Mouse (Mus musculus) MEL (cell line): ENCODE results near the gene Gm7075. TPM values are rescaled to one million over a fixed set of nuclear protein-coding genes. Genes with fewer than 3 reads are reported as not detected.

Experiments
- DNase-seq: peaks from one replicate; pipeline ENCODE4 v3.0.0; 2011; ENCODE audit warnings: low read depth, low spot score
- H3K27ac ChIP-seq: 2 replicates; pipeline ENCODE4 v1.5.1; 2012; ENCODE audit warnings: low read depth, mild to moderate bottlenecking, control low read depth, low read length, moderate library complexity; ENCODE audit not compliant: control insufficient read depth
- H3K27me3 ChIP-seq, 2 experiments: fragments of 150-350 bp in 1 of 2; sonication (generic) in 1 of 2; 2 replicates each; pipeline ENCODE4 v1.6.1; 2012; ENCODE audit warnings: low read length in 2 of 2, mild to moderate bottlenecking in 2 of 2, improper control_type of control experiment in 1 of 2, moderate library complexity in 1 of 2; ENCODE audit not compliant: insufficient read depth in 2 of 2, control insufficient read depth in 1 of 2
- H3K36me3 ChIP-seq, 2 experiments: 2 replicates each; pipeline ENCODE4 v1.6.1; 2012 to 2014; ENCODE audit warnings: low read length in 2 of 2, improper control_type of control experiment in 1 of 2, inconsistent platforms in 1 of 2, mild to moderate bottlenecking in 1 of 2; ENCODE audit not compliant: insufficient read depth in 2 of 2, control insufficient read depth in 1 of 2
- H3K4me1 ChIP-seq, 2 experiments: fragments of 150-350 bp in 1 of 2; sonication (generic) in 1 of 2; 2 replicates each; pipeline ENCODE4 v1.6.1; 2012; ENCODE audit warnings: low read length in 2 of 2, improper control_type of control experiment in 1 of 2, mild to moderate bottlenecking in 1 of 2; ENCODE audit not compliant: insufficient read depth in 2 of 2, control insufficient read depth in 1 of 2
- H3K4me3 ChIP-seq, 2 experiments: fragments of 150-350 bp in 1 of 2; sonication (generic) in 1 of 2; 2 replicates each; pipeline ENCODE4 v1.5.1; 2012; ENCODE audit warnings: low read depth in 2 of 2, low read length in 2 of 2, mild to moderate bottlenecking in 2 of 2, moderate library complexity in 2 of 2, control low read depth in 1 of 2, improper control_type of control experiment in 1 of 2; ENCODE audit not compliant: control insufficient read depth in 1 of 2, insufficient read depth in 1 of 2
- H3K79me2 ChIP-seq: 2 replicates; pipeline ENCODE4 v1.6.1; 2012; ENCODE audit warnings: mild to moderate bottlenecking, low read length, moderate library complexity; ENCODE audit not compliant: control insufficient read depth, poor library complexity, insufficient read depth
- H3K9ac ChIP-seq: 2 replicates; pipeline ENCODE4 v1.6.1; 2012; ENCODE audit warnings: low read depth, mild to moderate bottlenecking, control low read depth, low read length, moderate library complexity; ENCODE audit not compliant: control insufficient read depth, poor library complexity, severe bottlenecking
- H3K9me3 ChIP-seq: fragments of 150-350 bp; sonication (generic); replicated peaks from 2 replicates; pipeline ENCODE4 v1.6.1; 2012; ENCODE audit warnings: mild to moderate bottlenecking, low read length, improper control_type of control experiment, moderate library complexity; ENCODE audit not compliant: insufficient read depth
- BHLHE40 ChIP-seq: IDR thresholded peaks from 2 replicates; pipeline ENCODE4 v1.6.1; 2012; ENCODE audit warnings: low read depth, mild to moderate bottlenecking, inconsistent platforms, low read length, improper control_type of control experiment, borderline replicate concordance
- CHD1 ChIP-seq: IDR thresholded peaks from 2 replicates; pipeline ENCODE4 v1.6.1; 2012; ENCODE audit warnings: low read depth, mild to moderate bottlenecking, inconsistent platforms, low read length, improper control_type of control experiment
- CTCF ChIP-seq, 3 experiments: IDR thresholded peaks in 2 of 3; conservative IDR thresholded peaks in 1 of 3; 2 replicates each; pipeline ENCODE4 v1.5.1; 2011 to 2012; ENCODE audit warnings: low read length in 3 of 3, low read depth in 2 of 3, mild to moderate bottlenecking in 2 of 3, improper control_type of control experiment in 1 of 3, inconsistent platforms in 1 of 3, mixed read lengths in 1 of 3, moderate library complexity in 1 of 3; ENCODE audit not compliant: control insufficient read depth in 1 of 3, insufficient read depth in 1 of 3, poor library complexity in 1 of 3, severe bottlenecking in 1 of 3
- ELF1 ChIP-seq: IDR thresholded peaks from 2 replicates; pipeline ENCODE4 v1.6.1; 2014; ENCODE audit warnings: low read depth, mild to moderate bottlenecking, inconsistent platforms, low read length, improper control_type of control experiment, moderate library complexity
- EP300 ChIP-seq, 2 experiments: IDR thresholded peaks; 2 replicates each; pipeline ENCODE4 v1.6.1; 2011; ENCODE audit warnings: improper control_type of control experiment in 2 of 2, low read length in 2 of 2, low read depth in 1 of 2, mild to moderate bottlenecking in 1 of 2
- ETS1 ChIP-seq: IDR thresholded peaks from 2 replicates; pipeline ENCODE4 v1.6.1; 2012; ENCODE audit warnings: low read depth, mild to moderate bottlenecking, inconsistent platforms, low read length, improper control_type of control experiment, moderate library complexity
- GABPA ChIP-seq: IDR thresholded peaks from 2 replicates; pipeline ENCODE4 v1.6.1; 2012; ENCODE audit warnings: low read depth, mild to moderate bottlenecking, inconsistent platforms, low read length, improper control_type of control experiment, moderate library complexity
- HCFC1 ChIP-seq: IDR thresholded peaks from 2 replicates; pipeline ENCODE4 v1.6.1; 2012; ENCODE audit warnings: low read depth, mild to moderate bottlenecking, inconsistent platforms, low read length, improper control_type of control experiment, moderate library complexity
- JUND ChIP-seq: IDR thresholded peaks from 2 replicates; pipeline ENCODE4 v1.6.1; 2011; ENCODE audit warnings: low read depth, mild to moderate bottlenecking, improper control_type of control experiment, low read length
- KAT2A ChIP-seq: conservative IDR thresholded peaks from 2 replicates; pipeline ENCODE4 v1.6.1; 2012; ENCODE audit warnings: low read depth, low read length, improper control_type of control experiment, inconsistent platforms
- MAFK ChIP-seq: IDR thresholded peaks from 2 replicates; pipeline ENCODE4 v1.6.1; 2011; ENCODE audit warnings: low read depth, mild to moderate bottlenecking, low read length, improper control_type of control experiment, borderline replicate concordance
- MAX ChIP-seq: IDR thresholded peaks from 2 replicates; pipeline ENCODE4 v1.6.1; 2011; ENCODE audit warnings: low read length, improper control_type of control experiment
- MEF2A ChIP-seq: IDR thresholded peaks from 2 replicates; pipeline ENCODE4 v1.6.1; 2014; ENCODE audit warnings: low read depth, mild to moderate bottlenecking, inconsistent platforms, low read length, improper control_type of control experiment; ENCODE audit not compliant: poor library complexity, insufficient replicate concordance, severe bottlenecking; ENCODE audit errors: extremely low read depth
- MXI1 ChIP-seq: IDR thresholded peaks from 2 replicates; pipeline ENCODE4 v1.6.1; 2011; ENCODE audit warnings: mild to moderate bottlenecking, low read depth, low read length, improper control_type of control experiment
- MYB ChIP-seq: IDR thresholded peaks from 2 replicates; pipeline ENCODE4 v1.6.1; 2011; ENCODE audit warnings: mild to moderate bottlenecking, low read depth, low read length, improper control_type of control experiment
- NELFE ChIP-seq: IDR thresholded peaks from 2 replicates; pipeline ENCODE4 v1.6.1; 2011; ENCODE audit warnings: low read depth, low read length, improper control_type of control experiment
- NRF1 ChIP-seq: IDR thresholded peaks from 2 replicates; pipeline ENCODE4 v1.6.1; 2014; ENCODE audit warnings: low read depth, mild to moderate bottlenecking, inconsistent platforms, low read length, improper control_type of control experiment, moderate library complexity; ENCODE audit not compliant: poor library complexity, insufficient read depth, severe bottlenecking
- POLR2A ChIP-seq, 2 experiments: IDR thresholded peaks; 2 replicates each; pipeline ENCODE4 v1.6.1; 2011 to 2012; ENCODE audit warnings: low read length in 2 of 2, mild to moderate bottlenecking in 2 of 2, control low read depth in 1 of 2, improper control_type of control experiment in 1 of 2, low read depth in 1 of 2, moderate library complexity in 1 of 2; ENCODE audit not compliant: control insufficient read depth in 1 of 2, insufficient read depth in 1 of 2, poor library complexity in 1 of 2
- POLR2AphosphoS5 ChIP-seq: IDR thresholded peaks from 2 replicates; pipeline ENCODE4 v1.6.1; 2012; ENCODE audit warnings: low read depth, borderline replicate concordance, mild to moderate bottlenecking, inconsistent platforms, low read length, moderate library complexity, mixed read lengths
- RAD21 ChIP-seq: IDR thresholded peaks from 2 replicates; pipeline ENCODE4 v1.6.1; 2011; ENCODE audit warnings: mild to moderate bottlenecking, low read depth, low read length, improper control_type of control experiment
- SIN3A ChIP-seq: IDR thresholded peaks from 2 replicates; pipeline ENCODE4 v1.6.1; 2012; ENCODE audit warnings: low read length, improper control_type of control experiment, inconsistent platforms
- TBP ChIP-seq: IDR thresholded peaks from 2 replicates; pipeline ENCODE4 v1.8.0; 2011; ENCODE audit warnings: low read depth, low read length, improper control_type of control experiment
- TCF12 ChIP-seq: IDR thresholded peaks from 2 replicates; pipeline ENCODE4 v1.6.1; 2014; ENCODE audit warnings: low read depth, mild to moderate bottlenecking, inconsistent platforms, low read length, improper control_type of control experiment, moderate library complexity
- UBTF ChIP-seq: IDR thresholded peaks from 2 replicates; pipeline ENCODE4 v1.6.1; 2012; ENCODE audit warnings: low read depth, mild to moderate bottlenecking, inconsistent platforms, low read length, improper control_type of control experiment, moderate library complexity, borderline replicate concordance; ENCODE audit not compliant: insufficient read depth
- USF1 ChIP-seq: IDR thresholded peaks from 2 replicates; pipeline ENCODE4 v1.6.1; 2014; ENCODE audit warnings: low read depth, mild to moderate bottlenecking, inconsistent platforms, low read length, improper control_type of control experiment, moderate library complexity
- ZC3H11A ChIP-seq: IDR thresholded peaks from 2 replicates; pipeline ENCODE4 v1.6.1; 2012; ENCODE audit warnings: low read depth, mild to moderate bottlenecking, inconsistent platforms, low read length, improper control_type of control experiment
- ZKSCAN1 ChIP-seq: IDR thresholded peaks from 2 replicates; pipeline ENCODE4 v1.6.1; 2012; ENCODE audit warnings: low read depth, mild to moderate bottlenecking, inconsistent platforms, low read length, improper control_type of control experiment, moderate library complexity
- ZMIZ1 ChIP-seq: IDR thresholded peaks from 2 replicates; pipeline ENCODE4 v1.6.1; 2012; ENCODE audit warnings: low read depth, mild to moderate bottlenecking, inconsistent platforms, low read length, improper control_type of control experiment, moderate library complexity
- ZNF384 ChIP-seq: IDR thresholded peaks from 2 replicates; pipeline ENCODE4 v1.6.1; 2012; ENCODE audit warnings: low read depth, mild to moderate bottlenecking, inconsistent platforms, low read length, improper control_type of control experiment
- polyA plus RNA-seq, 2 experiments: library from polyadenylated mRNA; stranded (reverse) in 1 of 2; unstranded in 1 of 2; fragments of >175 nt in 1 of 2; fragments of >200 nt in 1 of 2; gene quantifications; 2 replicates each; pipeline versions ENCODE4 v1.2.1 to v1.2.4; 2012; ENCODE audit warnings: low replicate concordance in 2 of 2, low read depth in 1 of 2; ENCODE audit not compliant: insufficient read length in 2 of 2, insufficient read depth in 1 of 2, missing spikeins in 1 of 2
- total RNA-seq: library from RNA; depleted of rRNA; stranded (reverse); fragments of 300-350 nt; gene quantifications from 2 replicates; pipeline ENCODE4 v1.2.3, GENCODE M21; 2012

Gm7075 gene
- total and polyA plus RNA-seq, 3 experiments, result not detected

DNA sequence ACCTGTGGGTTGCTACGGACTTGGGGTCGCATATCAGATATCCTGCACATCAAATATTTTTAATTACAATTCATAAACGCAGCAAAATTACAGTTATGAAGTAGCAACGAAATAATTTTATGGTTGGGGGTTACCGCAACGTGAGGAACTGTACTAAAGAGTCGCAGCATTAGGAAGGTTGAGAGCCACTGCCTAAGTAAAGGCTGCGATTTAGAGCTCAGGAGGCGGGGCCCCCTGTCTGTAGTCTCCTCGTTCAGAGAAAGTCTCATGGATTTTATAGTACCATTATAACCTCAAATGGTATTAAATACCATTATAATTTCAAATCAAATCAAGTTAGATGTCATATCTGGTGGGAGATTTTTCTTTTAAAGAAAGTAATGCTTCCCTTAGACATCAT is 34.6 kb downstream of the Gm7075 start:
- peak overlapping the region; percentile 68 for H3K9ac ChIP-seq
- peak overlapping the region; percentile 73 to 86 for H3K4me3 ChIP-seq
- H3K27ac ChIP-seq, result no peak overlapping the region

DNA sequence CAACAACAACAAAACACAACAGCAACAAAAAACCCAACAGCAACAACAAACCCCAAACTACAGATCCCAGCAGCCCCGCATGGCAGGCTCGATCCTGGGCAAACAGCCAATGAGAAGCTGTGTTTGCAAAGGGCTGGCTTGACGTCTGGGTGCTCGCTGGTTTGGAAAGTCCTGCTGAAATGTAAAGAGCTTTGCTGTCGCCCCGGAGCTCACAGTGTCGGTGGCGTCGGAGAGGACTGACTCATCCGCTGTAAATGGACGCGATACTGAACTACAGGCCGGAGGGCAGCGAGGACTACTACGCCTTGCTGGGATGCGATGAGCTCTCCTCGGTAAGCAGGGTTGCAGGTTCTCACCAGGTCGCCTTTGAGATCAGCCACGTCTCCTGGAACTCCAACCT is 35.1 kb downstream of the Gm7075 start:
- DNase-seq, result peak; percentile 95
- peaks cover 0 to 3% of the 10 kb centered on the region in 2 experiments; a peak in 1 of 4 replicates for H3K4me1 ChIP-seq
- H3K4me3 ChIP-seq, result peak overlapping the region; percentile 73 to 86
- no peaks in the 10 kb centered on the region for H3K9me3 ChIP-seq
- H3K27me3 ChIP-seq, result no peaks in the 10 kb centered on the region
- H3K36me3 ChIP-seq, result no peaks in the 10 kb centered on the region; a peak in 2 of 4 replicates
- no peak for TF ChIP-seq POLR2AphosphoS5
- peak; percentile 39; the same call in 1 of the 2 replicates for TF ChIP-seq ZMIZ1
- TF ChIP-seq ELF1, result no peak
- TF ChIP-seq JUND, result no peak
- TF ChIP-seq EP300 (IDR thresholded peaks at IDR 0.05; ENCODE audit: low read depth in 1 of 2, low read length in 2 of 2), result no peak
- TF ChIP-seq MAX, result peak; percentile 48
- TF ChIP-seq MXI1, result peak; percentile 66
- TF ChIP-seq MEF2A, result no peak
- 0 out of 2 replicates have a peak, but pooled peaks have one; percentile 11 for TF ChIP-seq USF1
- TF ChIP-seq CHD1, result 0 out of 2 replicates have a peak, but pooled peaks have one; percentile 62
- no peak for TF ChIP-seq MAFK
- TF ChIP-seq NELFE, result peak; percentile 50
- TF ChIP-seq SIN3A, result peak; percentile 88
- TF ChIP-seq KAT2A, result peak; percentile 65; the same call in 1 of the 2 replicates
- TF ChIP-seq UBTF, result no peak
- no peak for TF ChIP-seq TCF12
- peak; percentile 60 to 71; a peak in 3 of 4 replicates for TF ChIP-seq POLR2A (IDR thresholded peaks at IDR 0.05; ENCODE audit: control insufficient read depth in 1 of 2, insufficient read depth in 1 of 2, low read depth in 1 of 2, low read length in 2 of 2, poor library complexity in 1 of 2)
- TF ChIP-seq HCFC1, result peak; percentile 94
- peak; percentile 68; the same call in 1 of the 2 replicates for TF ChIP-seq TBP
- peak overlapping the region; percentile 68 for H3K9ac ChIP-seq
- H3K79me2 ChIP-seq, result no peaks in the 10 kb centered on the region
- peak overlapping the region; percentile 14 for H3K27ac ChIP-seq

More for the DNA sequence above, 34.6 kb downstream of the Gm7075 start:
- Histone ChIP-seq H3K9me3 (no peaks in the 10 kb centered on the region), H3K79me2 (no peaks in the 10 kb centered on the region), H3K27me3 (no peaks in the 10 kb centered on the region), H3K4me1 (peaks cover 0 to 3% of the 10 kb centered on the region in 2 experiments; a peak in 1 of 4 replicates), H3K36me3 (no peaks in the 10 kb centered on the region; a peak in 2 of 4 replicates)
- TF ChIP-seq MYB (no peak), RAD21 (no peak), ETS1 (no peak), ZKSCAN1 (no peak), ZNF384 (no peak), NRF1 (no peak), MEF2A (no peak), BHLHE40 (no peak), JUND (no peak), CTCF (IDR thresholded peaks at IDR 0.05 in 2 of 3, conservative IDR thresholded peaks at IDR 0.05 in 1 of 3; ENCODE audit: control insufficient read depth in 1 of 3, insufficient read depth in 1 of 3, low read depth in 2 of 3, low read length in 3 of 3, poor library complexity in 1 of 3, severe bottlenecking in 1 of 3) (no peak), POLR2A (IDR thresholded peaks at IDR 0.05; ENCODE audit: control insufficient read depth in 1 of 2, insufficient read depth in 1 of 2, low read depth in 1 of 2, low read length in 2 of 2, poor library complexity in 1 of 2) (no peak), GABPA (no peak), CHD1 (no peak), ZC3H11A (no peak), POLR2AphosphoS5 (no peak), MXI1 (no peak), NELFE (no peak)
- peak; percentile 54 for DNase-seq
